Mouse (Mus musculus): Measurements from ENCODE around the gene 4931428L18Rik. TPM values are rescaled to one million over a fixed set of nuclear protein-coding genes. Genes with fewer than 3 reads are reported as not detected.

4931428L18Rik gene
- total RNA-seq, 2 experiments from 2014 or later = 0.51 TPM; not detected in 1

DNA sequence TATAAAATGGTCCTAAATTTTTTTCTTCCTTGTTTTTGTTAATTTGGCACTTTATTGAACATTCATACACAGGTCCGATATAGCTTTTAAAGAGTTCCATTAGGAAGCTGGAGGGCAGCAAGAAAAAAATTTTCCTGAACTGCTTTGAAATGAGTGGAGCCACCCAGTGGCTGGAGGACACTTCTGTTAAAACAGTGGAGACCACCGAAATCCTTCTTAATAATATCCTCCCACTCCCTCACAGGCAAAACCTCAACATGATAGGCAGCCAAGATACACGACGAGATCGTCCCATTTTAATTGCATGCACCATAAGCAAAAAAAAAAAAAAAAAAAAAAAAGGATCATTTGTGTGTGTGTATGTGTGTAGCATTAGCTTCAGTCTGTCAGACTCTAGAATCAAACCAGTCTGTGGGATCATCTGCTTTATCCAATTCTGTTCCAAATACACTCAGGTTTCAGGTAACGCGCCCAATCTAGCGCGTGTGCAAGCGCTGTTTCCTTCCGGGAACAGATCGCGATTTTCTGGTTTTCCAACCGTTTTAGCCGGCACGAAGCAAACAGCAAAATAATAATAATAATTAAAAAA is 274.0 kb downstream of the 4931428L18Rik start:
- no peak for DNase-seq (ENCODE audit: low spot score in 2 of 2)

Other genes with a start within 250 kb of the 4931428L18Rik start
- not detected for gene AC153137.1, start 244.7 kb downstream of the 4931428L18Rik start, total RNA-seq (2021)
- not detected for gene Lgsn, start 46.3 kb downstream of the 4931428L18Rik start, total RNA-seq (2021)
- not detected for gene Pih1d3, start 154 bp upstream of the 4931428L18Rik start, total RNA-seq (2021)

Data from adrenal gland, adult 18-20 months (tissue).